Mouse (Mus musculus) adrenal gland, postnatal 4 days (tissue): ENCODE data around the gene Fh1. TPM values are rescaled to one million over a fixed set of nuclear protein-coding genes. Genes with fewer than 3 reads are reported as not detected.

Source experiments
- DNase-seq, 2 experiments: peaks; one replicate each; pipeline ENCODE4 v3.0.0; 2021 to 2022; ENCODE audit warnings: low spot score in 2 of 2, mixed read lengths in 2 of 2
- total RNA-seq, 2 experiments: library from RNA; stranded (reverse); gene quantifications; 2 replicates each; pipeline ENCODE4 v1.2.3; 2021

Gene Fh1
- total RNA-seq, 2 experiments from 2014 or later, result 159 to 176 TPM

DNA sequence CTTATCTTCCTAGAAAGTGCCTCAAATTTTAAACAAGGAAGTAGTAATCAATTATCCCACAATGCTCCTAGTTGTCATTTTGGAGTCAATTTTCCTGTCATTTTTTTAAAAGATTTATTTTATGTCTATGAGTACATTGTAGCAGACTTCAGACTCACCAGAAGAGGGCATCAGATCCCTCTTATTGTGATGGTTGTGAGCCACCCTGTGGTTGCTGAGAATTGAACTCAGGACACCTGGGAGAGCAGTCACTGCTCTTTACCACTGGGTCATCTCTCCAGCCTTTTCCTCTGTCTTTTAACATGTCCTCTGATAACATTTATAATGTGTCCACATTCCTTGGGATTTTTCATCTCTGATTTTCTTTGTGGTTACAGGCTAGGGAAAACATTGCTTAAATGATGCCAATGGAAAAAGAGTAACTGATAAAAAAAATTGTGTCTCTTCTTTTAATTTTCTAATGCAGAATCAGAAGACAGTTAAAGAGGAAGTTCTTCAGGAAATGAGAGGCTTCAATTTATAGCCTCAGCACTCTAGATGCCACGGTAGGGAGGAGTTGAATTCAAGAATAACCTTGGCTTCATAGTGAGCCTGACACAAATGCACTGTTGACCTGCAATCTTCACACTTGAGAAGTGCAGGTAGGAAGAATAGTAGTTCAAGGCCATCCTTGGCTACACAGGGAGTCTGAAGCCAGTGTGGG is 706 bp upstream of the Fh1 start:
- DNase-seq, result no peak

DNA sequence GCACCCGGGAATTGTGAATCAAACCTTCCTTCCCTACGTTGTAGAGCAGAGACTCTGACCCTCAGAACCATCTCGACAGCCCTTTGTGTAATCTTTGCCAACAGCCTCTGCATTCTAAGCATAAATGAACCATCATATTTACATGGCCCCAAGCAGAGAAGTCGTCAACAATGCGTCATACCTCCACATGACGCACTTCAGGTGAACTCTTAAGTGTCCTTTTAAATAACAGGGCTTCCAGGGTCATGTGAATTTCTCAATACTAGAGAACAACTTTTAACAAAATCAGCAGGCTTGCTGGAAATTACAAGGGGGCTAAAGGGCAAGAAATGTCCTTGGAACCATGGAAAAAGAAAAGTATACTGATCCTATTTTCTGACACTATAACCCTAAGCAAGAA is 1.8 kb downstream of the Fh1 start:
- DNase-seq, result no peak

DNA sequence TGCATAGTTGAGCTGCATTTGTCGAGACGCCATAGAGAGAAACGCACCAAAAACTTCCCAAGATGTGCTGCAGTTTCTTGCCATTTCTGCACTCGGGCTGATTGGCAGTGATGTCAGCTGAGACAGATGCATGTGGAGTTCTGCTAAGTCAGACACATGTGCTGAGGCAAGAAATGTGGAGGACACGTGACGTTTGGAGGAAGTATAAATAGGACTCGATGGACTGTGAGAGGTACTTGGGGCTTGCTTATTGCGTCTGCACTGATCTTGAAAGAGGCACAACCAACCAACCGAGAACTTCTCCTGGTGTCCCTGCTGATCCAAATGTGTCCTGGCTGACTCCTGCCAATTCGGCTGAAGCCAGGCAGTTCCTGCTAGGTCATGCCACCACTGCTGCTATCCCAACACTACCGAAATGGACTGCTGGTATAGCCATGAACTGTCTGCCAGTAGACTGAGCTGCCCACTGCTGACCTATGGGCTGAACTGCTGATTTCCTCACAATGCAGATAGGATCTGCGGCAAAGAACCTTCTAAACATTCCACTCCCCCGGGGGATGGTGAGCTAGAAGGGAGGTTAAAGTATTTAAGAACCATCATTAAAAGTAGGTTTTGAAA is 5.5 kb downstream of the Fh1 start, which contains the start of gene Kmo:
Kmo (plus strand) TSS at position 568 of the 618 bp plus-strand sequence.
- DNase-seq, result no peak

DNA sequence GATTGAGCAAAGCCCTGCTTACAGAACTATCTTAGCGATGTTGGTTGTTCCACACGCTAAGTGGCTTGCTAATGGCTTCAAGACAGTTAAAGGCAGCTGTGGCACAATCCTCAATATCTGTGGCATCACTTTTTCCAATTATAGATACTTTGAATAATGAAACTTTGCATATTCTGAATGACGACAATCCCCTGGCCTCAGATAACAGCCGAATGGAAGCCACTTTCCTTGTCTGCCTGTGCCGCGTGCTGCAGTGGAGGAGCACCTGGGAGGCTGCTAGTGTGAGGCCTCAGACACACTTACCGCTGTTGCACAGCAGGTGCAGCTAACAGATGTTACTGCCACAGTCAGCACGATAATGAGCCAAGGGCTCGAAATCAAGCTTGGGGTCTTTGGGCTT is 10.4 kb downstream of the Fh1 start:
- DNase-seq, result no peak

DNA sequence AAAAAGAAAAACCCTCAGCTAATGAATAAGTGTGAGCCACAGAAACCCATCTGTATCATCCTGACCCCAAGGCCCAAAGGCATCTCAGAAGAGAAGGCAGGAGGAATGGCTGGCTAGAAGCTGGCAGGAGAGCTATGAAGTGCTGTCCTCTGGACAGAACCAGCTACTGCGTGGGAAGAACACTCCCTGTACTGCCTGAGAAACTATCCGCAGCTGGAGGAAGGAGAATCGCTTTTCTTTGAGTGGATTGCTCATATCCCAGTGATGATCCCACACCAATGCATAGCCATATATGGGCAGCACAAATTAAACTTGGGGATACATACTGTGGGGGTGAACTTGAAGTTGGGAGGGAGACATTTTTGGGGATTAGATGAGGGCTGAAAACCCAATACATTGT is 16.7 kb downstream of the Fh1 start:
- DNase-seq, result no peak

DNA sequence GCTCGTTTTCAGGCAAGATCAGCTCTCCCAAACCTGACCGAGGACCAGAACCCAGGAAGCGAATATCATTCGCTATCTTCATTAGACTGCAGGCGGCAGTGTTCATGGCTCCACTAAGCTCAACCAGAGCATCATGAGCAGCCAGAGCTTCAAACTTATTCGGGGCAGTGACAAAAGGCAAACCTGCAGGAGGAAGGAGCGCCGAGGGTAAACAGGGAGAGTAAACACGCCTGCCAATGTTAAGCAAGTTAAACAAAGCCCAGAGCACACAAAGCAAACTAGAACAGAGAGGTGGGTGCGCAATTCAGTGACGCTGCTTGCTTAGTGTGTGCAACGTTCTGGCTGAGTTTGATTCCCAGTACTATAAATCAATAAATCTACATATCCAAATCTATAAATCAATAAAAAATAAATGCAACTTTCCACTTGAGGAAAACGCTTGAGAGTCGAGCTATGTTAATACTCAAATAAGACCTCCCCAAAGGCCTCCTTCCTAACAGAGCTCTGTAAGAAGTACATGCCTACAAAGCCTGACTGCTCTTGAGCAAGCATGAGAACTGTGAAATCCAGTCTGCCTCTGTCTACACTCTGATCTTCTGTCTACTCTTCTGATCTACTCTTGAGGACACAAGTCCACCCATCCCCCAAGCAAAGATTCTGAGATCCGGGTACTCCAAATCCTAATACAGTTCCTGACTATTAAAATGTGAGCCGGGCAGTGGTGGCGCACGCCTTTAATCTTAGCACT is 17.4 kb downstream of the Fh1 start:
- no peak for DNase-seq

DNA sequence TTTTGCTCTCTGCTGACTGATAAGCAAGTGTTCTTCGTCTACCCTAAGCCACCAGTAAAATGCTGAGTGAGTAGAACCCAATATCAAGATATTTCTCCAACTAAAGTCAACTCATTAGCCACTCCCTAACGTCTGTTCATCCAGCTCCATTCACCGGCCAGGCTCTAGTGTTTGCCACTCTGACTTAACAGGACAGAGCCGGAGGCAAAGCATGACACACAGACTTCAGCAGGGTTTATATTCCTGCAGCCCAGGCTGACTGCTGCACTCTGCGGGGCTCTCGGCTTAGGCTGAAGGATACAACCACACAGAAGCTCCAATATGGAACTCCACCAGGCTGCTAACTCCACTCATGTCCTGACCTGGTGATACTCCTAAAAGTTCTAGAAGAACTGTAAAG is 18.1 kb downstream of the Fh1 start:
- DNase-seq, result no peak

DNA sequence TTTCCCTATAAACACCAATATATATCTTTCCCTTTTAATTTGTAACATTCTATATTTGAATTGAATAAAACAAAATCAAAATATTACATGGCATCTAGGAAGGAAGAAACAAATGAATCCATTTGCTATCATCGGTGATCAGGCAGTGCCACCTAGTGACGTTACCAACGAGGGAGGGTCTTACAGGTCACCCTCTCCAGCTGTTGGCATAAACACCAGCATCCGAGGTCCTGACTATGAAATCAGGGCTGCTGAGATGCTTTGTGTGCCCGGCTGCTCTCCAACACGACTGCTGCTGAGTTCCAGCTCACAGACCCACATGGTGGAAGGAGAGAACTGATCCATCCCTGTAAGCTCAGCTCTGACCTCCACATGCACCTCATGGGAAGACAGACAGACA is 22.0 kb downstream of the Fh1 start:
- DNase-seq, result no peak

DNA sequence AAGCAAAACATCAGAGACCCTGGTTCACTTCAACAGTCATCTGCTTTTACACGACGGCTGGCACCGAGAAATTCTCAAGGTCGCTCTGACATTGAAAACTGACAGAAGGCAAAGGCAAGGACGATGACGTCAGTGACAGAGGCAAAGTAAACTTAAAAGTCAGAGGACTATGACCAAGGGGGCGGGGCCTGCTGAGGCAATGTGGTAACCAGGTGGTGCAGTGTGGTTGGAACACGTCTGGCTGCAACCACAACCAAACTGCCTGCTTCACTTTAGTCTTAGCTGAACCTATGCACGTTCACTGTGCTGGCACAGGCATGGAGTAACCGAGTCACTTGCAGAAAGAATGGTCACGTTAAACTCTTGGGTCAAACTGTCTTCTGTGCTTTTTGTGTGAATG is 23.2 kb downstream of the Fh1 start:
- no peak for DNase-seq

DNA sequence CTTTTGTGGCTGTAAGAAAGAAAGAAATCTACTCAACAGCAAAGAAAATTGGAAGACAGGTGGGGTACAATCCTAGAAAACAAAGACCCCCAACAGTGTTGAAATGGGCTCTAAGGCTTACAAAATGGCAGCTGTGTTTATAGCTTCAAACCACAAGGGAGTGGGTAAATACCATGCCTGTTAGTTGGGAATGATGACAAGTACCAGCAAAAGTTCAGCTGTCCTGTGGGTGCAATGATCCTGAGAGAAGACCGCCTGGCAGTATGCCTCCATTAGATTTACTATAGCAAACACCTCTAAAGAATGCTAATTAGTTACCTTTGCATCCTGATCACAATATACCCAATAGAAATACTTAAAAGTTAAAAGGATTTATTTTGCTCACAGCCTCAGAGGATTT is 32.6 kb downstream of the Fh1 start:
- DNase-seq, result no peak

DNA sequence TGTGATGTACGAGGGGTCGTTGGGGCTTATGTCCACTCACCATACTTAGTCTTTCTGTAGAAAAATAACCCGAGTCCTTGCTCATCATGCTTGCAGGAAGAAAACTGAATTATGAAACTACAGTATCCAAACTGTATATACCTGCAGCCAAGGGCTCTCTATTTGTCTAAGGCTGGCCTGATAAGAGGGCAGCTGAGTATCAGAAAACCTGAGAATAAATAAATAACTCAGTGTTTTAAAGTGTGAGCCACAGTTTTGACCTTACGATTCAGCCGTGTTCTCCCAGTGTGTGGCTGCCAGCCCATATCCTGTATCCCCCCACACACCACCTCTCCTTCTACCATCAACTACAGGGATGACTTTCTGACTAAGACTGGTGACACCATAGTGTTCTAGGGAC is 38.8 kb downstream of the Fh1 start:
- DNase-seq, result no peak

DNA sequence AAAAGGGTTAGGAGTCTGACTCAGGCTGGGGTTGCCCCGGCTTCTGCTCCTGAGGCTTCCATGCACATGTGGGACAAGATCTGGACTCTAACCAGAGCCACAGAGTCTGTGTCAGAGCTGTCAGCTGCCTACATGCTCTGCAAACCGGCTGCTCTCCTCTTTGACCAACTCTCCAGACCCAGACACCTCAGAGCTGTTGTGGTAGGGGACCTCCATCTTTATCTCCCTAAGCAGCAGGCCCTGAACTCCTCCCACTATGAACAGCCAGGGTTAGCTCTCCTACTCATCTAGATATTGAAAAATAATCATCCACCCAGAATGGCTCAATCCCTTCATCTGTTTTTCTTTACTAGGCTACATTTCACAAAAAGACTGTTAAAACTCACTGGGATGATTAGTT is 40.2 kb downstream of the Fh1 start:
- no peak for DNase-seq

DNA sequence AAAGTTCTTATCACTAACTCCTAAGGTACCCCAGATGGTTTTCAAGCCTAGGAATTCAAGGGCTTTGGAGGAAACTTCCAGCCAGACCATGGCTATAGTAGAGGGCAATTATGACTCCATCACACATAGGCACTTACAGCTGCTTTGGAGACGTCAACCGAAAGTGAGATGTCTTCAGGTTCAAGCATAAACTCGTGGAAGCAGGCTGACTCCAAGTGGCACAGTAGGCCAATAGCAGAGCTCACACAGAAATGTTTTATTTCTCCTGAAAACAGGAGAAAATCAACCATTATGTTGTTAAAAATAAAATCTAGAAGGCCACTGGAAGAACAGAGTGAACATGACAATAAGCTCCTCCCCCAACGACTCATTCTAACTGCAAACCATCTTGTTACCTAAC is 42.6 kb downstream of the Fh1 start:
- DNase-seq, result no peak

DNA sequence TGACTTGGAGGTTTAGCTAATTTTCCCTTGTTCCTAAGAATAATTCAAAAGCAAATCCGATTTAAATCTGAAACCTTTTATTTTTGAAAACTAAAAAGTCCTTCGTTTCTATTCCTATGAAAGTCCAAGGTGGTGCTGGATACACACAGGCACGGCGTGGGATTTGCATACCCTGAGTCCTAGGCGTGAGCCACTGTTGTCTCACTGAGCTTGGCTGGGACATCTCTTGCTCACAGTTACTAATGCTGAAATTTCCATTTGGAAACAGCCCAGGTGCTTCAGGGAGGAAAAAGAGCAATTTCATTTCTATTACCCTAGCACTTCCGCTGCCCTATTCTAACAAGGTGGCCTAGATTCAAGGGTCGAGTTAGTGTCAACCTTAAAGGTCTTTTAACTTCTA is 45.1 kb downstream of the Fh1 start:
- no peak for DNase-seq

DNA sequence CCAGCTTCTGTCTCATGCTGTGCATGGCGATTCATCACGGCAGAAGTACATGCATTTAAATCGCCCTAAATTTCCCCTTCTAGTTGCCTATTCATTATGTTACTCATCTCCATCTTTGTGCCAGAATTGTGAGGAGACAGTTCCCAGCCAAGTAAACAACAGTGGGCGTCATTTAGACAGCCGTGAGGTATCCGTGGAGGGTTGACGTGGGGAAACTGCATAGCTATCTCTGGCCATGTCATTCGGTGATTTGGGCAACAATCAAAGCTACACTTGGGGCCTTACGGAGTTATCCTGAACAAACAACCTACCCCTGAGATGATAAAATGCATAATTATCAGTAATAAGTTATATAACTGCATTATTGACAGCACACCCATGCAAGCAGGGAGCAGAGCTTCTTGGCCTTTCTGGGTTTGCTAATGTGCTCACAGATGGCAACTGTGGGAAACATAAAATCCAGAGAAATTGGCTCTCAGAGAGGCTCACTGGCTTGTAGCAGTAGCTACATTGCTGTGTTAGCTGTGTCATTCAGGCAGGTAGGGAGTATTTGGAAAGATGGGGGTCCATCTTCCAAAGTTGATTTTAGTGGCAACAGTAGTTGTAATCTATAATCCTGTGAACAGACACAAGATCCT is 45.7 kb downstream of the Fh1 start:
- DNase-seq, result no peak

DNA sequence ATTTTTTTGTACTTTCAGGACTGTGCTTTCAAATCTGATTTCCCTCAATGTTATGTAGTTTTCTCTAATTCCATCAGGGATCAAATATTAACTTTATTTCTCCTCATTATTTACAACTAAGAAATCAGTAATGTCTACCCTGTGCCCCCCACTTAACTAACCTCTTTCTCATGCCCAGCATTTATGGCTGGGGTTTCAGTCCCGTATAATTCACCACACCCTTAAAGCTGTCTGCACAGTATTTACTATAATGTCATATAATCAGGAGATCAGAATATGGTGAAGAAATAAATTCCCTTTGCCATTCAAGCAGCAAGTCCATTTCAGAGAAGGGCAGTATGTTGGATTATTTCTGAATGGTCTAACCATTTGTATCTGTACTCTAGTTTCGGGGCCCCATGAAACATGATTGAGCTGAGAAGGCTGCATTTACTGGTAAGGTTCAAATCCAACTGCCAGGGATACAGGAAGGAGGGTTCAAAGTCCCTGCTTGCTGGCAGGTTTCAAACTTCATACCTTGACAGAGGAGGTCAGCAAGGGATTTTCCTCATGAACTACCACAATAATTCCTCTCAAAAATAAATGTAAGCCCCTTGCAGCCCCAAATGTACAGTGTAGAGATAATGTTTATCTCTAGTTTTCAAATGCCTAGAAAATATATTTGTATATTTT is 46.9 kb downstream of the Fh1 start:
- DNase-seq, result no peak

DNA sequence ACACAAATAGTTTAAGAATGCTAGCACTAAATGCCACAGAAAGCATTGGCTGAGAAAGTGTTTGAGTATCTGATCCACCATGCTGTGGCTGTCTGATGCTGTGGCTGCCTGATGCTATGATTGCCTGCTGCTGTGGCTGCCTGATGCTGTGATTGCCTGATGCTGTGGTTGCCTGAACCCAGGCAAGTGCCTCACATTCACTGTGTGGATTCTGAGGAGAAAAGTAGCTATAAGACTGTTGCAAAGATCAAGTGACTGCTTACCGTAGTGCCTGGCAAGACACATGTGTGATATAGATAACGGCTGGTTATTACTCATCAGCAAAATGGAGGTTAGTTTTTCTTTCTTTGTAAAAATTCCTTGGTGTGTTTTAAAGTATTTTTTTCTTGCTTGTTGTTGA is 51.3 kb downstream of the Fh1 start:
- DNase-seq, result no peak

DNA sequence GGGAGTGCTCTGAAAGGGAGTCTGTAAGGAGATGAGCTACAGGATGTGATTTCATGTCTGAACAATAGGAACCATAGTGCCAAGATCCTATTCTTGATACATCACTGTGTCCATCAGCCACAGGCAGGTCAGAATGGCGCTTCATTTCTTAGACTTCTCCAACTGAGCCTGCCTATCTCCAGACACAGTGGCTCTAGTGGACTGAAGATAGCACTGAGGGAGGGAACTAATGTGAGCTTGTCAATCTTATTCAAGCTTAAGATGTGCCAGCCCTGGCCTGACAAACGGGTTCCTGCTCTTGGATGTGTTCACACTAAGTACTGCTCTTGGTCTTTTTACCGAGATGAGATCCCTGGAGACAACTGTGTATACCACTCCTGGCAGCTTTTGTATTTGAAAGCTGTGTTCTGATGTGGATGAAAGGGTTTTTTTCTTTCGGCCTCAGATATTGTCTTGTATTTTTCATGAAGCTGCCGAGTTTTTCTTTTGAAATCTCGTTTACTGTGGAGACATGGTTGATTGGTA is 59.8 kb downstream of the Fh1 start:
- no peak for DNase-seq

DNA sequence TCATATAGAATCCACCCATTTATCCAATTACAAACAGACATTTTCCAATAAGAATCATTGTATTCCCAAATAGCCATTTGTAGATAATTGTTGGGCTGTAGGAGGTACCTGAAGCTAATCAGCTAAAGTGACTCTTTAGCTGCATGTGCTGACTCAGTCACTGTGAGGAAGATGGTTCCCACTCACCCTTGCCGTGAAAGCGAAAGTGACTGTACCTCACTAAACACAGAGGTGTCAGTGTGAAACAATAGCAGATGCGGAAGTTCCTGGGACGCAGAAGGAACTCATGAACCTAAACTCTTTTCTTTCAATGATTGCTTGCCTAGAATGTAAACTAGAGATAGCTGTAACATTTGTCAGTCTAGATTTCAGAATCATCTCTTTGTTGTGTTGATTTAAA is 61.1 kb downstream of the Fh1 start:
- DNase-seq, result no peak

DNA sequence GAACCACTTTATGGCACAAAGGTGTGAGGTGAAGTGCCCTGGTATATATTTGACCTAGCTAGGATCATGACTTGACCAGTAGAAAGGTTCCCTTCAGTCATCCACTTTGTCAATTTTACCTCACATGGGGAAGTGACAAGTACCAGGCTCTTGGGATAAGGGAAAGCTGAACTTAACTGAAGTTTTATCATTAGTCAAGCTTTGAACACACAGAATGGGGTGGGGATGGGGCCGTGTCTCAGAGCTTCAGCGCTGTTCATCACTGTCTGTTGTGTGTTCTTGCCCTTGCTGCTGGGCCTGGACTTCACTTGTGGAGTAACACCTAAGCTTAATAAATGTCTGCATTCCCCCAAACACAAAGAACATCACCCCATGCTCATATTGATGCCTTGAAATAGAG is 63.1 kb downstream of the Fh1 start:
- DNase-seq, result no peak

DNA sequence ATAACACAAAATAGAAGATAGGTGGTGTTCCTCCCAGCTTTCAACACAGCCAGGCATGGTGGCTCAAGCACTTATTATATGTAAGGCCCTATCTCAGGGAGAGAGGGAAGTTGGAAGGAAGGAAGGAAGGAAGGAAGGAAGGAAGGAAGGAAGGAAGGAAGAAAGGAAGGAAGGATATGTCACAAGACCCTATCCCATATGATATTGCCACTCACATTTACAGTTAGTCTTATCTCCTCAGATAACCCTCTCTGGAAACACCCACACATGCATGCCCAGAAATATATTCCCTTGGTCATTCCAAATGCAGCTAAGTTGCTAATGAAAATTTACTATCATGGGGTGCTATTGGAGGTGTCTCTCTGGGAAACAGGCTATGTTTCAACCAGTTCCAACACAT is 63.6 kb downstream of the Fh1 start:
- DNase-seq, result no peak
